Mouse (Mus musculus): ENCODE measurements around the gene Snrnp70. TPM values are rescaled to one million over a fixed set of nuclear protein-coding genes. Genes with fewer than 3 reads are reported as not detected.
"Not testable (repeated sequence)": the region's sequence is repeated elsewhere in the genome, so short reads cannot be mapped to it uniquely, and the experiment has no call there.

The Snrnp70 gene
- polyA plus RNA-seq, 1 experiment from 2014 or later = 183 TPM

- WGBS = 2% methylated on average over 105 of the region's 114 CpGs
- Histone ChIP-seq H3K4me3 (peak overlapping the region; percentile 29), H3K36me3 (no peaks in the 10 kb centered on the region), H3K9ac (no peak overlapping the region), H3K9me3 (no peaks in the 10 kb centered on the region), H3K27me3 (peaks cover 68% of the 10 kb centered on the region), H3K4me1 (replicated peaks) (peaks cover 8% of the 10 kb centered on the region; the same call in 1 of the 2 replicates), H3K4me2 (peak overlapping the region; percentile 51), H3K27ac (replicated peaks) (no peak overlapping the region)
- no peak for ATAC-seq (ENCODE audit: low FRiP score, low read depth)
Measured at GRCm38 (mm10) chr7:45406157-45407156, 10.9 kb upstream of the Snrnp70 start.

GRCm38 (mm10) chr7:45405091-45406075, 9.8 kb upstream of the Snrnp70 start, which contains the start of gene Kcna7:
Kcna7 (plus strand) TSS chr7:45405653.
- 11% methylated on average over 28 of the region's 28 CpGs for WGBS
- Histone ChIP-seq H3K4me2 (peak within 1 kb of the TSS; percentile 51), H3K4me3 (peak within 1 kb of the TSS; percentile 29), H3K27me3 (peaks cover 59% of the 10 kb centered on the region), H3K27ac (replicated peaks) (no peak within 1 kb of the TSS), H3K9me3 (no peaks in the 10 kb centered on the region), H3K36me3 (no peaks in the 10 kb centered on the region), H3K4me1 (replicated peaks) (peaks cover 8% of the 10 kb centered on the region; the same call in 1 of the 2 replicates), H3K9ac (no peak within 1 kb of the TSS)
- ATAC-seq (ENCODE audit: low FRiP score, low read depth) = no peak

GRCm38 (mm10) chr7:45403532-45404261, 8.2 kb upstream of the Snrnp70 start:
- H3K4me2 ChIP-seq = no peak overlapping the region
- H3K9ac ChIP-seq = no peak overlapping the region
- peaks cover 42% of the 10 kb centered on the region for H3K27me3 ChIP-seq
- no peak for ATAC-seq (ENCODE audit: low FRiP score, low read depth)
- 45% methylated on average over 6 of the region's 6 CpGs for WGBS
- no peaks in the 10 kb centered on the region for H3K36me3 ChIP-seq
- H3K27ac ChIP-seq (replicated peaks) = no peak overlapping the region
- H3K9me3 ChIP-seq = no peaks in the 10 kb centered on the region
- H3K4me3 ChIP-seq = no peak overlapping the region
- H3K4me1 ChIP-seq (replicated peaks) = peaks cover 8% of the 10 kb centered on the region; the same call in 1 of the 2 replicates

- no peak for ATAC-seq (ENCODE audit: low FRiP score, low read depth)
- H3K4me3 ChIP-seq = no peak overlapping the region
- no peak overlapping the region for H3K9ac ChIP-seq
- no peaks in the 10 kb centered on the region for H3K36me3 ChIP-seq
- H3K4me1 ChIP-seq (replicated peaks) = peaks cover 5% of the 10 kb centered on the region; the same call in 1 of the 2 replicates
- WGBS = 81% methylated on average over 10 of the region's 10 CpGs
- no peaks in the 10 kb centered on the region for H3K9me3 ChIP-seq
- H3K4me2 ChIP-seq = no peak overlapping the region
- no peak overlapping the region for H3K27ac ChIP-seq (replicated peaks)
- H3K27me3 ChIP-seq = peaks cover 21% of the 10 kb centered on the region
Measured at GRCm38 (mm10) chr7:45401521-45402085, 6.1 kb upstream of the Snrnp70 start.

DNA sequence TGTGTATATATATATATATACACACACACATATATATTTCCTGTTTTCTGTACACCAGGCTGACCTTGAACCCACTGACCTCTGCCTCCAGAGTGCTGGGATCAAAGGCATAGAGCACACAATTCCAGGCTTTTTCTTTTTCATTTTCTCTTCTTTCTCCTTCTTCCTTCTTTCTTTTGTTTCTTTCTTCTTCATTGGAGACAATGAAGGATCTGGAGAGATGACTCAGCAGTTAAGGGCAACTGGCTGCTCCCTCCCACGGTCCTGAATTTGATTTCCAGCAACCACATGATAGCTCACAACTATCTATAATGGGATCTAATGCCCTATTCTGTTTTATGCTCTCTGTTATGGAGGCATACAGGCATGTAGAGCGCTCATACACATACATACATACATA, 1.2 kb upstream of the Snrnp70 start:
- H3K4me3 ChIP-seq = no peak overlapping the region
- WGBS = 69% methylated on average over 2 of the region's 2 CpGs
- peaks cover 8% of the 10 kb centered on the region for H3K36me3 ChIP-seq
- H3K4me1 ChIP-seq (replicated peaks) = peaks cover 25% of the 10 kb centered on the region
- no peaks in the 10 kb centered on the region for H3K27me3 ChIP-seq
- no peak for ATAC-seq (ENCODE audit: low FRiP score, low read depth)
- no peak overlapping the region for H3K27ac ChIP-seq (replicated peaks)
- no peak overlapping the region for H3K4me2 ChIP-seq
- H3K9ac ChIP-seq = no peak overlapping the region
- H3K9me3 ChIP-seq = no peaks in the 10 kb centered on the region

DNA sequence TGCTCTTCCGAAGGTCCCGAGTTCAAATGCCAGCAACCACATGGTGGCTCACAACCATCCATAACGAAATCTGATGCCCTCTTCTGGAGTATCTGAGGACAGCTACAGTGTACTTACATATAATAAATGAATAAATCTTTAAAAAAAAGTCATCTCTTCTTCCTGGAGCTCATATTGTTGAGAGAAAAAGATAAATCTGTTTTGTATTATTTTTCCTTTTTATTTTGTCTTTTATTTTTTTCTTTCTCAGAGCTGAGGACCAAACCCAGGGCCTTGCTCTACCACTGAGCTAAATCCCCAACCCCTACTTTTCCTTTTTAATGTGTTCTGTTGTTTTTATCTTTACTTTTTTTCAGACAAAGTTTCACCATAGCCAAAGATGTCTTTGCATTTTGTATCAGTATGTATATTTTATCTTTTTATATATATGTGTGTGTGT, 814 bp upstream of the Snrnp70 start:
- H3K4me2 ChIP-seq = peak overlapping the region; percentile 71

DNA sequence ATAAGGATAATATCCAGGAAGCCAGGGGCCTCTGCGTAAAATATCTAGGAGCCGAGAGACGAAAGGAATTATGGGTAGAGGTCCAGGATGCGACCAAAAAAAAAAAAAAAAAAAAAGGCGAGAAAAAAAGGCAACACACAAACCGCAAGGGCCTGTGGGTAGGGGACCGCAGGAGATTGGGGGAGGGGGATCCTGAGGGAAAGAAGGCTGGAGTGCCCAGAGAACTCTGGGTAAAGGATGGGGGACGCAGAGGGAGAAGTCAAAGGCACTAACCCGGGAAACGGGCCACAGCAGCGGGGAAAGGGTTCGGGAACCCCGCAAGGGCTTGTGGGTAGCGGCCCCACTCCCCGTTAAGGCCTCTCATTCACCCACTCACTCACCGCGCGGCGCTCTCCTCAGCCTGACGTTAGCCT, 407 bp downstream of the Snrnp70 start:
- peak overlapping the region; percentile 80 for H3K4me3 ChIP-seq
- no peaks in the 10 kb centered on the region for H3K9me3 ChIP-seq
- H3K9ac ChIP-seq = peak overlapping the region; percentile 77
- peaks cover 22% of the 10 kb centered on the region for H3K36me3 ChIP-seq
- H3K4me2 ChIP-seq = peak overlapping the region; percentile 80
- H3K4me1 ChIP-seq (replicated peaks) = peaks cover 25% of the 10 kb centered on the region
- peak overlapping the region; percentile 96 for H3K27ac ChIP-seq (replicated peaks)
- under 1% methylated on average over 19 of the region's 20 CpGs for WGBS
- ATAC-seq (ENCODE audit: low FRiP score, low read depth) = peak; percentile 78
- H3K27me3 ChIP-seq = no peaks in the 10 kb centered on the region

More for the DNA sequence above, 814 bp upstream of the Snrnp70 start:
- H3K4me3 ChIP-seq = peak overlapping the region; percentile 80
- ATAC-seq (ENCODE audit: low FRiP score, low read depth) = peak; percentile 20; the same call in 1 of the 2 replicates
- H3K27me3 ChIP-seq, H3K9me3 ChIP-seq: not testable (repeated sequence)
- H3K4me1 ChIP-seq (replicated peaks) = peaks cover 25% of the 10 kb centered on the region
- H3K36me3 ChIP-seq = peaks cover 12% of the 10 kb centered on the region
- H3K9ac ChIP-seq = peak overlapping the region; percentile 48; the same call in 1 of the 2 replicates
- WGBS = 3% methylated on average over 3 of the region's 3 CpGs
- peak overlapping the region; percentile 86 for H3K27ac ChIP-seq (replicated peaks)

DNA sequence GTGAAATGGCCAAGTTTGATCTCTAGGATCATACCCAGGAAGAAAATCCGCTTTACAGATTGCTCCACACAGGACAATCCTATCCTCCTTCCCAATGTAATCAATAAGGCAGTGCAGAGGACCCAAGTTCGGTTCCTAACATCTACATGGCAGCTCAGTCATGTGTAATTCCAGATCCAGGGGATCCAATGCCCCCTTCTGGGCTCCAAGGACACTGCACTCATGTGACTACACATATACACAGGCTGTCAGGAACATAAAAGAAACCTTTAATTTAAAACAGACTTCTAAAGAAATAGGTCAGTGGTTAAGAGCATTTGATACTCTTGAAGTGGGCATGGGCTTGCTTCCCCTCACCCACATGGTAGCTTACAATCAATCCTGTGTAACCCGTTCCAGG, 9.5 kb downstream of the Snrnp70 start:
- no peak for ATAC-seq (ENCODE audit: low FRiP score, low read depth)
- 93% methylated on average over 3 of the region's 3 CpGs for WGBS
- Histone ChIP-seq H3K4me2 (no peak overlapping the region), H3K9me3 (no peaks in the 10 kb centered on the region), H3K36me3 (peaks cover 94% of the 10 kb centered on the region), H3K27ac (replicated peaks) (no peak overlapping the region), H3K9ac (no peak overlapping the region), H3K4me3 (no peak overlapping the region), H3K27me3 (no peaks in the 10 kb centered on the region), H3K4me1 (replicated peaks) (no peaks in the 10 kb centered on the region)

- ATAC-seq (ENCODE audit: low FRiP score, low read depth) = no peak
- no peaks in the 10 kb centered on the region for H3K27me3 ChIP-seq
- peaks cover 74% of the 10 kb centered on the region for H3K36me3 ChIP-seq
- 73% methylated on average over 1 of the region's 1 CpGs for WGBS
- no peaks in the 10 kb centered on the region for H3K9me3 ChIP-seq
- H3K4me3 ChIP-seq = no peak overlapping the region
- H3K4me2 ChIP-seq = no peak overlapping the region
- H3K27ac ChIP-seq (replicated peaks) = no peak overlapping the region
- no peak overlapping the region for H3K9ac ChIP-seq
- no peaks in the 10 kb centered on the region for H3K4me1 ChIP-seq (replicated peaks)
Measured at GRCm38 (mm10) chr7:45376057-45376456, 19.5 kb downstream of the Snrnp70 start.

GRCm38 (mm10) chr7:45374620-45375019, 20.9 kb downstream of the Snrnp70 start:
- Histone ChIP-seq H3K27ac (replicated peaks) (no peak overlapping the region), H3K9me3 (no peaks in the 10 kb centered on the region), H3K4me3 (no peak overlapping the region), H3K27me3 (no peaks in the 10 kb centered on the region), H3K4me2 (no peak overlapping the region), H3K36me3 (peaks cover 60% of the 10 kb centered on the region), H3K4me1 (replicated peaks) (peaks cover 14% of the 10 kb centered on the region), H3K9ac (no peak overlapping the region)
- WGBS = 96% methylated on average over 8 of the region's 8 CpGs
- ATAC-seq (ENCODE audit: low FRiP score, low read depth) = no peak

GRCm38 (mm10) chr7:45372371-45372770, 23.2 kb downstream of the Snrnp70 start:
- Histone ChIP-seq H3K27ac (replicated peaks) (no peak overlapping the region), H3K27me3 (peaks cover 9% of the 10 kb centered on the region), H3K4me1 (replicated peaks) (peaks cover 34% of the 10 kb centered on the region), H3K4me3 (no peak overlapping the region), H3K36me3 (peaks cover 38% of the 10 kb centered on the region), H3K4me2 (no peak overlapping the region), H3K9me3 (no peaks in the 10 kb centered on the region), H3K9ac (no peak overlapping the region)
- no peak for ATAC-seq (ENCODE audit: low FRiP score, low read depth)
- WGBS = 86% methylated on average over 5 of the region's 5 CpGs

Measured in hindbrain, embryonic 15.5 days (tissue).